Mouse (Mus musculus) gastrocnemius, postnatal 14 days (tissue): ENCODE results near the gene Ift74. TPM values are rescaled to one million over a fixed set of nuclear protein-coding genes. Genes with fewer than 3 reads are reported as not detected.
"Not testable (repeated sequence)": the region's sequence is repeated elsewhere in the genome, so short reads cannot be mapped to it uniquely, and the experiment has no call there.

Source experiments
- DNase-seq: peaks from one replicate; pipeline ENCODE4 v3.0.0; 2021; ENCODE audit warnings: mixed read lengths
- intact Hi-C: fragments of 180-260 bp; cut with DNase I; formaldehyde crosslinking; loops from one replicate; pipeline ENCODE4 v1.15.1; 2025; ENCODE audit warnings: low total_unique reads
- microRNA-seq, 2 experiments: library from miRNA; unstranded; fragments of <30 nt; microRNA quantifications; one replicate each; pipeline ENCODE4 v1.2.0; 2021
- total RNA-seq, 2 experiments: library from RNA; stranded (reverse); gene quantifications; 2 replicates each; pipeline ENCODE4 v1.2.3; 2021

The Ift74 gene
- total RNA-seq, 2 experiments from 2014 or later = 4.8 to 4.9 TPM

DNA sequence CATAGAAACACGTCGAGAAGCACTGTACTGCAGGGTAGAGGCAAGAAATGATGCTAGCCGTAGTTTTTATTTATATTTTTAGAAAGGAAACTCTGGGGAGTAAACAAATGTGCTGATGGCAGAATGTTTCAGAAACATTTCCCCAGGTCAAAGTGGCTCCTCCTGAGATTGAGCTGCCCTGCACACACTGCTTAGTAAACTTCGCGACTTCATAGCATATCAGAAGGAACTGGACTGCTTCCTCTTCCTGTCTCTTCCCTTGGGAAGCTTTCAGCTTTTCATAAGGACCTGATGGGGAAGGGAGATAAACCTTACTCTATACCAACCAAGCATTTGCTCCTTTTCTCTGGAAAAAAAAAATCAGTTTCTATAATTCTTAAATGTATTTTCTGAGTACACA is 69.0 kb downstream of the Ift74 start:
- intact Hi-C loops = no loop called here

DNA sequence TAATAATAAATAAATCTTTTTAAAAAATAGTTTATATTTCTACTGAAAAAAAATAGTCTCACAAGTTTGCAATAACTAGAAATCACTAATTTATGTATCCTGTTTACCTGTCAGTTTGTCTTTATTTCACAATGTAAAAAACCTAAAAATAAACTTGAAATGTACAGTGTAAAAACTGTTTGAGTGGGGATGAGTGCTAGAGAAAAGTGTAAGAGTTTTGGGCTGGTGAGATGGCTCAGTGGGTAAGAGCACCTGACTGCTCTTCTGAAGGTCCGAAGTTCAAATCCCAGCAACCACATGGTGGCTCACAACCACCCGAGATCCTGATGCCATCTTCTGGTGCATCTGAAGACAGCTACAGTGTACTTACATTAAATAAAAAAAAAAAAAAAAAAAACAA is 75.5 kb downstream of the Ift74 start:
- intact Hi-C loops, DNase-seq: not testable (repeated sequence)

More for the DNA sequence above, 69.0 kb downstream of the Ift74 start:
- no peak for DNase-seq

DNA sequence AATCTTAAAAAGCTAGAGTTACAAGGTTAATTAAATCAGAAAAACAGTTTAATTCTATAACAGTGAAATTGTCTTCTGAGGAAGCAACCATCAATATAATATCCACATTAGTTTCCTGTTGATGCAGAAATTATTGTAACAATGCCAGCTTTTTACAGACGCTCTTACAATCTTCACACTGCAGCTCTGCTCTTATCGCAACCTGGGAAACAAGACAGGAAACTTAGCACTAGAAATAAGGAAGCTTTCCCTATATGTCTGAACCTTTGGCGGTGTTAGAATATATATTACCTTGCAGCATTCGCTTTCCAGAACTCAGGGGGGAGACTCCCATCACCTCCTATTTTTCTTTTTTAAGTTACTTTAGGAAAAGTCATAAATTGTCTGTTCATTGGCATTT is 76.8 kb downstream of the Ift74 start:
- intact Hi-C loops = no loop called here

DNA sequence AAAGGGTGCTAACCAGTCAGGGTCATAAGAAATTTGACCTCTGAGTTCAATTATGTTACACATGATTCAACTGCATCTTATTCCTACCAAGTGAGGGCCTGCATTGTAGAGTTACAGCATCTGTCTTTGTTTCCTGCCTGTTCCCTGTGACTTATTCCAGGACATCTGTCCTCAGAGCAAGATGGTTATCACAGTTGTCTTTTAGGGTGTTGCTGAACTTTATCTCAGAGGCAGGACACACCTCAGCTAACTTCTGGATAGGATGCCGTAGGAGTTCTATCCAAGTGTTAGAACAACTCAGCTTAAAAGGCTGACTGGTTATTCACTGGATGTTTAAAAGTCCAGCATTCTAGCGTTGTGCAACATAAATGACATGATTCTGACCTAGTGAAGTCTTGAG is 77.9 kb downstream of the Ift74 start:
- intact Hi-C loops = no loop called here
- DNase-seq = no peak

More for the DNA sequence above, 76.8 kb downstream of the Ift74 start:
- DNase-seq = no peak

DNA sequence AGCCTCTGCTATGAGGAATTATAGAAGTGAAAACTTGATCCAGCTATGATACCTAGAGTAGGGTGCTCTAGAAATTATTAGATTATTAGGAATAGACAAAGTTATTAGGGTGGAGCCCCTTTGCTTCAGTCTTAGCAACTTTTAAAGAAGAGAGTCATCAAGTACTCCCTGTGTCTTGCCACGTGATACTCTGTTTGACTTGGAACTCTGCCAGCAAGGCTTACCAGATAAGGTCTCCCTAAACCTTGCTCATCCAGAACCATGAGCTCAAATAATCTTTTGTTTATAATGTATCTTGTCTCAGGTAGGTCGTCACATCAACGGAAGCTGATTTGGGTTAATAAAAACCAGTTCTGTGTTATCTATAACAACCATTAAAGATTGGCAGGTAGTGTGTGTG is 82.1 kb downstream of the Ift74 start:
- intact Hi-C loops = no loop called here
- DNase-seq = no peak

DNA sequence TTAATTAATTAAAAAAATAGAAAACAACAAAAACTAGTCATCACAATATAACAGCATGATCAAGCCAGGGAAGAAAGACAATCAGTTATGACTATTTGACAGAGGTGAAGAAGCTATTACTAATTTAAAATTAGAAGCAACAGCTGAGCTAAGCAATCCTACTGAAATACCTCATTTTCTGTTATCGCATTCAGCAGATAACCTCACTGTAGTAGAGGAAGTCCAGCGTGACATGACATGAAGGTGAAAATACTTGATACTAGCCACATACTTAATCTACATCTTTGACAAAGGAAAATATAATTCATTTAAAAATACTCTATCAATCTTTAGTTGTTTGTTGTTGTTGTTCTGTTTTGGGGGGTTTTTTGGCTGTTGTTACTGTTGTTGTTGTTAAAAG is 96.7 kb downstream of the Ift74 start:
- no peak for DNase-seq
- intact Hi-C loops = no loop called here

DNA sequence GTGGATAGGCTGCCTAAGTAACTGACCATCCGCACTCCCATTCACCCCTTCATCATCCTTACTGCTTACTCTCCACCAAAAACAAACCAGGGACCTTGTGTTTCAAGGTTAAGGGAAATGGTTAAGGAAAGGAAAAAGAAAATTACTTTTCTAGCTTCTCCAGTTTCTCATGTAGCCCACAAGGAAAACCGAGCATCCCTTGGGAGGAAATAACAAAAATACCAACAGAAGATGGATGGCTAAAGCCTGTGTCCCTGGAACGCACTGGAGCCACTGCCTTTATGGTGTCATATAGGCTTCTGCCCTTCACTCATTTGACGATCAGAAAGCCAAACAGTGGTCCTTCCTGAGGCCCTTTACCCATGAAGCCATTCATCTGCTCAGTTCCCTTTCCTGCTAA is 97.1 kb downstream of the Ift74 start:
- intact Hi-C loops = no loop called here
- no peak for DNase-seq

DNA sequence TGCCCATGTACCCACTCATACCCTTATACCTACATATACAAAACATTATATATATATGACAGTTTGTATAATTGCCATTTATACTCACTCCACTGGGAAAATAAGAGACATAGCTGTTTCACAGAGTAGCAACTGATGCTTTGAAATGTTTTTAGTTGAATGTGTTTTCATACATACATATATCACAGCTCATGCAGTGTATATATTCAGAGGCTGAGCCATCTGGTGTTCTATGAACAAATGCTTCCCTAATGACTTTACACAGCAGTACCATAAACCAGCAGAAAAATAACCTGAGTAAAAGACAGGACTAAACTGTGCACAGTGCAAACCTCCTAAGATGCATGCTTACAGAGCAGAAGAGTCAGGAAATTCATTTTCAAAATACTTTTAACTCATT is 99.5 kb downstream of the Ift74 start:
- no peak for DNase-seq
- intact Hi-C loops = no loop called here

DNA sequence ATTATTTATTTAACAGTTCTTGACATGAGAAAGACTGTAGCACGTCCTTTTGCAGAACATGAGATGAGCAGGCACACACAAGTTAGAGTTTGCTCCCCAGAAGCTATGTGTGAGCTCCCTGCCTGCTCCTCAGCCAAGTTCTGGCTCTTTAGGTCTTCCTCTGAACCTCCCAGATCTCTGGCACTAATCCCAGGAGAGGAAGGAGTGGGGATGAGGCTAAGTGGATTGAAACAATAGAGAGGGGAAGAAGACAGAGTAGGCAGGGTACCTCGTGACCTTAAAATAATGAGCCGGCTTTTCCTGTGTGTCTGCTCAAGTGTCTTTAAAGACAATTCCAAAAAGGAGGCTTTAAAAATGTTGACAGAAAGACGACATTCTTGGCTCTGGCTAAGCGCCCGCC is 100.9 kb downstream of the Ift74 start:
- no peak for DNase-seq

DNA sequence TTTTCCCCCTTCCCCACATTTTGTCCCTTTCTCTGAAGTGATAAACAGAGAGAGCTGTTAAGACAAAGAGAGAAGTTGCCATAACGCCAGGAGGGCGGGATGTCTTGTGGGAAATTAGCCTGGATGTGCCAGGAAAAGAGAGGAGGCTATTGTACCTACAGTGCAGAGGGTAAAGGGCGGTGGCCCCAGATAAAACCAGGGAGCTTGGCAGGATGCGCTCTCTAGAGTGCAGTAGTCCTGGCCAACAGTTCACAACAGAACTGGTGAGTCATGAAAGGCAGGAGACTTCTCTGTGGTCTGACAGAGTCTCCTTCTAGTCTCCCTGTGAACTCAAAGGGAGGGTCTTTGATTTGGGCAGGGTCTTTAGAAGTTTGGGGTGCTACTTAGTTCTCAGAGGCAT is 111.5 kb downstream of the Ift74 start:
- DNase-seq = no peak
- intact Hi-C loops = no loop called here

More for the DNA sequence above, 100.9 kb downstream of the Ift74 start:
- intact Hi-C loops = no loop called here

DNA sequence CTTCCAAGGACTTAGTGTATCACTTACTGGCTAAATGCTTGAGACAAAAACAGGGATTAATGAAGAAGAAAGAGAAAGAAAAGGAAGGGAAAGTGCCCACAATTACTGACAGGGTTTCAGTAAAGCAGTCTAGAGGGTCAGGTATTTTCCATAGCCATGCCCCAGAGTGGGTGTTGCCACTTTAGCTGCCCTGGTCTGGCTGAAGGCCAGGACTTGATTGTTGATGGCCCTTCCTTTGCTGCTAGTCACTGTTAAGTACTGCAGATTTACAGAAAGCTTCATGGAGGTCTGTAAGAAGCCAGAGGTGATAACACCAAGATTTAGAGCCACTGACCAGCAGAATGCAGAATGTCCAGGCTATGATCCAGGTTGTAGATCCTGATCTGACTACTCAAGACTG is 118.4 kb downstream of the Ift74 start:
- no peak for DNase-seq
- intact Hi-C loops = no loop called here

DNA sequence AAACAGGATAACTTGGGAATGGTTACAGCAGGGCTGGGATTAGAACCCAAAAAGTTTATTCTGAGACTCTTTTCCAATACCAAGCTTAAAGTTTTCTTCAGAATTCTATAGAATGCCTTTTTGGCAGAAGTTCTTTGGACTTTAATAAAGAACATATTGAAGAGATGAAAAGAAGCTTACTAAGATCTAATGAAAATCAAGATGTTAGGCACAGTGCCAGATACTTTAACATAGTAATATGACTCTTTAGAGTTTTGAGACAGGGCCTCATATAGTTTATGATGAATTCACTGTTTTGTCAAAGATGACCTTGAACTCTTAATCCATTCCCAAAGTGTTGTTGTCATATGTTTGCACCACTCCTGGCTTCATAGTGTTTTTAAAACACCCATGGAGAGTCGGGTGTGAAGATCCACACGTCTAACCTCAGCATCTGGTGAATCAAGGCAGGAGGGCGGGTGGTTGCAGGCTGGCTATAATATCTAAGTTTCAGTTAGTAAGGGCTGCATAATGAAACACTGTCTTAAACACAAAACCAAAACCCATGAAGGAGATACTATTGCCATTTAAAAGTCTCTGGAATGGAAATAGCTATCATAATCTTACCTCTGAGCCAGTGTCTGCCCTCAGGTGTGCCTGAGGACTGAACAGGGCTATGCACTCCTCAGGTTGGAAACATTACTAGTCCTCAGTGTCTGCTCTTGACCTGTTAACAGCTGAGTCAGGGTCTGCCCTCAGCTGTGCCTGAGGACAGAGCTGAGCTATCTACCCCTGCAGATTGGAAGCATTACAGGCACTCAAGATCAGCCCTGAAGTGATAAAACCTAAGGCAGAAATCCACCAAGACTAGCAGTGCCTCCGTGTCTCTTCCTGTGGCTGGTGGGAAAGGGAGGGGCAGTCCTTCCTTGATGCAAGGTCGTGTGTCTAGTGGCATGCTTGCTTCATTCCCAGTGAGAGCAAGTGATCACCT is 123.3 kb downstream of the Ift74 start:
- DNase-seq = no peak
- intact Hi-C loops = no loop called here

DNA sequence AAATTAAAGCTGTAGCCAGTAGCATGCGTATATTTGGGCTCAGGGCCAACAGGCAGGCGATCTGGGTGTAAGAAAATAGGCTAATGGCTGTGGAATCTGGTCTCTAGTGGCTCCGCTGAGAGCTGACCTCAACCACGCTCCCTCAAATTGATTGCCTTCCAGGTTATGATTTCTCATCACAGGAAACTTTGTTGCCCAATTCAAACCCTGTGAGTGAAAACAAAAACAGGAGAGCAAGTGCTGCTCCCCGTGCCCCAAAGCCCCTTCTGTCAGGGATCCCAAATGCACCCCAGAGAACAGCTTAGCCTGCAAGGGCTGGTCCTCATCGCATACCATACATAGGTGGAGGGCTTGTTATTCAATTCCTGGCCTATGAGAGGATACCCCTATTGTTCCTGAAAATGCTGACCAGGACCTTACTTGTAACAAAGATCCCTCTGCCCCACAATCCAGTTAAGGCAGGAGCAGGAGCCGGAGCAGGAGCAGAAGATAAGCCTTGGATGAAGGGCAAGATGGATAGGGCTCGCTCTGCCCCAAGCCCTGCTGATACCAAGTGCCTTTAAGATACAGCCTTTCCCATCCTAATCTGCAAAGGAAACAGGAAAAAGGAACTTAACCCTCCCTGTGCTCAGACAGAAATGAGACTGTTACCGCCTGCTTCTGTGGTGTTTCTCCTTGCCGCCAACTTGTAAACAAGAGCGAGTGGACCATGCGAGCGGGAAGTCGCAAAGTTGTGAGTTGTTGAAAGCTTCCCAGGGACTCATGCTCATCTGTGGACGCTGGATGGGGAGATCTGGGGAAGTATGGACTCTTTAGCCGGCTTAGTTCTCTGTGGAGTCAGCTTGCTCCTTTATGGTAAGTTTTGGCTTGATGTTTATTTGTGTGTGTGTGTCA is 124.8 kb downstream of the Ift74 start, which contains the start of gene Tek:
TSS of gene Tek (plus strand) at position 452 of the 894 bp plus-strand sequence.
- DNase-seq = peak; percentile 45
- intact Hi-C loops = no loop called here

DNA sequence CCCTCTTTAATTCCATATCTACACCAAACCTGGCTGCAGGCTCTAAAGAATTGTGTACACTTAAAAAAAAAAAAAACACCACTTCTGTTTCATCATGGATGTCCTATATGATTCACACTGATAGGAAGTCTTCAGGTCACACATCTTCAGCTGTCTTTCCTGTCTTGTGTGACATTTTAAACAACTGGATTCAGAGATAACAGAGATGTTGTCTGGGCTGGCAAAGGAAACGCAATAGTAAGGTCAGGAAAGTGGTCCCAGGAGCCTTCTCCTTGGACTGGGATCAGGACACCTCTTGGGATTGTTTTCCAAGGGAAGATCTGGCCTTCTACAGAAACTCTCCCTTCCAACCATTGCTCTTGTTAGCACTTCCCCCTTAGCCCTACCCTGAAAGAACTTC is 127.5 kb downstream of the Ift74 start:
- no peak for DNase-seq
- intact Hi-C loops = no loop called here

Small RNA genes within 50 kb of the gene (microRNA-seq; reads per million reads assigned to microRNA genes)
- 852 to 965 reads per million in 2 experiments for gene Mir872

Other genes starting within 250 kb of the Ift74 start
- not detected for gene Gm10306, start 57.9 kb upstream of the Ift74 start, total RNA-seq
- gene Caap1, start 57.7 kb upstream of the Ift74 start, total RNA-seq = 1 to 10 TPM; 2.6 to 2.7 TPM
- 10 to 100 TPM; 32.7 to 38.9 TPM for gene Plaa, start 11.2 kb upstream of the Ift74 start, total RNA-seq
- gene Lrrc19, start 35.7 kb downstream of the Ift74 start, total RNA-seq = not detected
- 10 to 100 TPM; 22.5 to 25.3 TPM for gene Tek, start 124.8 kb downstream of the Ift74 start, total RNA-seq